Mouse (Mus musculus) limb, embryonic 14.5 days (tissue): Measurements from ENCODE around the gene Nudt9. TPM values are rescaled to one million over a fixed set of nuclear protein-coding genes. Genes with fewer than 3 reads are reported as not detected.

Source experiments
- ATAC-seq: fragments of 200-750 bp; cut with Nextera tagmentation; 2 replicates; pipeline ENCODE4 v1.8.0; 2017; ENCODE audit warnings: low read depth, moderate number of reproducible peaks, moderate TSS enrichment; ENCODE audit not compliant: low FRiP score
- DNase-seq: peaks from one replicate; pipeline ENCODE4 v3.0.0-alpha.2; 2015; ENCODE audit warnings: low spot score
- H3K27ac ChIP-seq: fragments of 300-500 bp; sonication (generic); replicated peaks from 2 replicates; pipeline ENCODE4 v1.5.1; 2014; ENCODE audit warnings: low read depth, mild to moderate bottlenecking, low read length, moderate library complexity, mixed read lengths
- H3K27me3 ChIP-seq: fragments of 300-500 bp; sonication (generic); 2 replicates; pipeline ENCODE4 v1.6.1; 2014; ENCODE audit warnings: low read length, mixed read lengths; ENCODE audit not compliant: control insufficient read depth, insufficient read depth
- H3K36me3 ChIP-seq: fragments of 300-500 bp; sonication (generic); 2 replicates; pipeline ENCODE4 v1.6.1; 2014; ENCODE audit warnings: mild to moderate bottlenecking, low read length, moderate library complexity, mixed read lengths; ENCODE audit not compliant: control insufficient read depth, insufficient read depth
- H3K4me1 ChIP-seq: fragments of 300-500 bp; sonication (generic); 2 replicates; pipeline ENCODE4 v1.6.1; 2014; ENCODE audit warnings: antibody characterized with exemption, low read length, mixed read lengths; ENCODE audit not compliant: control insufficient read depth, insufficient read depth
- H3K4me2 ChIP-seq: fragments of 300-500 bp; sonication (generic); replicated peaks from 2 replicates; pipeline ENCODE4 v1.6.1; 2014; ENCODE audit warnings: low read depth, mild to moderate bottlenecking, low read length, moderate library complexity; ENCODE audit not compliant: severe bottlenecking
- H3K4me3 ChIP-seq: fragments of 300-500 bp; sonication (generic); replicated peaks from 2 replicates; pipeline ENCODE4 v1.5.1; 2014; ENCODE audit warnings: low read length
- H3K9ac ChIP-seq: fragments of 300-500 bp; sonication (generic); 2 replicates; pipeline ENCODE4 v1.6.1; 2014; ENCODE audit warnings: mild to moderate bottlenecking, low read depth, low read length, moderate library complexity; ENCODE audit not compliant: severe bottlenecking
- H3K9me3 ChIP-seq: fragments of 300-500 bp; sonication (generic); 2 replicates; pipeline ENCODE4 v1.6.1; 2016; ENCODE audit warnings: low read length; ENCODE audit not compliant: control insufficient read depth
- POLR2A ChIP-seq: fragments of 200-500 bp; IDR thresholded peaks from 2 replicates; pipeline ENCODE4 v1.8.0; 2012; ENCODE audit warnings: inconsistent platforms, mild to moderate bottlenecking, moderate library complexity, borderline replicate concordance; ENCODE audit not compliant: insufficient read depth, insufficient read length; ENCODE audit errors: extremely low read depth
- WGBS: fragments of 180-500 bp; shearing (Covaris S2); extraction: QIAGEN DNeasy Blood & Tissue Kit; methylation state at CpG from one replicate; pipeline ENCODE4 v1.1.7; 2014; 5-methylcytosine and 5-hydroxymethylcytosine counted together
- polyA plus RNA-seq, 2 experiments: library from polyadenylated mRNA; depleted of rRNA in 1 of 2; stranded (reverse) in 1 of 2; unstranded in 1 of 2; fragments of >200 nt; fragmentation: Nextera tagmentation in 1 of 2; extraction: Ambion mirVana in 1 of 2; gene quantifications; 2 replicates each; pipeline versions ENCODE4 v1.2.1 to v1.2.3; 2012 to 2014

The Nudt9 gene
- polyA plus RNA-seq, 2 experiments = 48.0 to 58.6 TPM

GRCm38 (mm10) chr5:104060429-104060828 lies 14.3 kb downstream of the Nudt9 start:
- no peaks in the 10 kb centered on the region for H3K4me1 ChIP-seq
- peaks cover 58% of the 10 kb centered on the region for H3K36me3 ChIP-seq
- no peak overlapping the region for H3K27ac ChIP-seq
- TF ChIP-seq POLR2A = no peak
- no peaks in the 10 kb centered on the region for H3K9me3 ChIP-seq
- no peak overlapping the region for H3K4me3 ChIP-seq
- no peak overlapping the region for H3K4me2 ChIP-seq
- 90% methylated on average over 5 of the region's 5 CpGs for WGBS
- DNase-seq (no peak), ATAC-seq (no peak)
- no peak overlapping the region for H3K9ac ChIP-seq
- H3K27me3 ChIP-seq = no peaks in the 10 kb centered on the region

GRCm38 (mm10) chr5:104061936-104062772 lies 16.0 kb downstream of the Nudt9 start:
- Histone ChIP-seq H3K27me3 (no peaks in the 10 kb centered on the region), H3K4me2 (no peak overlapping the region), H3K9me3 (no peaks in the 10 kb centered on the region), H3K4me1 (no peaks in the 10 kb centered on the region), H3K36me3 (peaks cover 58% of the 10 kb centered on the region), H3K9ac (no peak overlapping the region), H3K27ac (no peak overlapping the region), H3K4me3 (no peak overlapping the region)
- 88% methylated on average over 13 of the region's 13 CpGs for WGBS
- DNase-seq (no peak), ATAC-seq (no peak)
- TF ChIP-seq POLR2A = no peak

GRCm38 (mm10) chr5:104062773-104063551 lies 16.9 kb downstream of the Nudt9 start:
- 91% methylated on average over 11 of the region's 11 CpGs for WGBS
- ATAC-seq = no peak
- peaks cover 57% of the 10 kb centered on the region for H3K36me3 ChIP-seq

GRCm38 (mm10) chr5:104068751-104069150 lies 22.6 kb downstream of the Nudt9 start:
- ATAC-seq = no peak
- H3K9me3 ChIP-seq = no peaks in the 10 kb centered on the region
- H3K36me3 ChIP-seq = peaks cover 7% of the 10 kb centered on the region
- DNase-seq = no peak
- 82% methylated on average over 7 of the region's 7 CpGs for WGBS
- H3K4me1 ChIP-seq = peaks cover 5% of the 10 kb centered on the region
- H3K27me3 ChIP-seq = no peaks in the 10 kb centered on the region
- no peak for TF ChIP-seq POLR2A
- H3K4me2 ChIP-seq = no peak overlapping the region
- H3K9ac ChIP-seq = no peak overlapping the region
- no peak overlapping the region for H3K4me3 ChIP-seq
- H3K27ac ChIP-seq = no peak overlapping the region

More at GRCm38 (mm10) chr5:104062773-104063551, 16.9 kb downstream of the Nudt9 start:
- Histone ChIP-seq H3K4me3 (no peak overlapping the region), H3K4me1 (no peaks in the 10 kb centered on the region), H3K4me2 (no peak overlapping the region), H3K27ac (no peak overlapping the region), H3K27me3 (no peaks in the 10 kb centered on the region), H3K9ac (no peak overlapping the region), H3K9me3 (no peaks in the 10 kb centered on the region)
- DNase-seq = no peak
- TF ChIP-seq POLR2A = no peak

- Histone ChIP-seq H3K4me3 (no peak overlapping the region), H3K27me3 (no peaks in the 10 kb centered on the region; the same call in 1 of the 2 replicates), H3K36me3 (no peaks in the 10 kb centered on the region), H3K27ac (no peak overlapping the region), H3K4me1 (peaks cover 5% of the 10 kb centered on the region), H3K9ac (no peak overlapping the region), H3K4me2 (no peak overlapping the region), H3K9me3 (no peaks in the 10 kb centered on the region)
- DNase-seq = no peak
- WGBS = 78% methylated on average over 4 of the region's 4 CpGs
- no peak for ATAC-seq
- TF ChIP-seq POLR2A = no peak
Measured at GRCm38 (mm10) chr5:104071048-104071447, 24.9 kb downstream of the Nudt9 start.
